Mouse (Mus musculus) embryonic facial prominence, embryonic 12.5 days (tissue): Measurements from ENCODE around the gene Nus1. TPM values are rescaled to one million over a fixed set of nuclear protein-coding genes. Genes with fewer than 3 reads are reported as not detected.
A peak's percentile ranks its signal among the peaks of the same experiment; 100 is the strongest.

Experiments
- ATAC-seq: fragments of 200-750 bp; cut with Nextera tagmentation; 2 replicates; pipeline ENCODE4 v1.8.0; 2017; ENCODE audit not compliant: insufficient number of reproducible peaks, insufficient read depth, low FRiP score, low TSS enrichment
- H3K27ac ChIP-seq: fragments of 300-500 bp; sonication (generic); 2 replicates; pipeline ENCODE4 v1.5.1; 2016; ENCODE audit warnings: mild to moderate bottlenecking
- H3K27me3 ChIP-seq: fragments of 300-500 bp; sonication (generic); 2 replicates; pipeline ENCODE4 v1.6.1; 2016; ENCODE audit warnings: mild to moderate bottlenecking, moderate library complexity
- H3K36me3 ChIP-seq: fragments of 300-500 bp; sonication (generic); 2 replicates; pipeline ENCODE4 v1.6.1; 2016; ENCODE audit warnings: mild to moderate bottlenecking
- H3K4me1 ChIP-seq: fragments of 300-500 bp; sonication (generic); 2 replicates; pipeline ENCODE4 v1.6.1; 2016
- H3K4me2 ChIP-seq: fragments of 300-500 bp; sonication (generic); replicated peaks from 2 replicates; pipeline ENCODE4 v1.6.1; 2016; ENCODE audit warnings: mild to moderate bottlenecking, moderate library complexity
- H3K4me3 ChIP-seq: fragments of 300-500 bp; sonication (generic); 2 replicates; pipeline ENCODE4 v1.5.1; 2016; ENCODE audit warnings: mild to moderate bottlenecking
- H3K9ac ChIP-seq: fragments of 300-500 bp; sonication (generic); 2 replicates; pipeline ENCODE4 v1.6.1; 2016; ENCODE audit warnings: mild to moderate bottlenecking, moderate library complexity
- H3K9me3 ChIP-seq: fragments of 300-500 bp; sonication (generic); 2 replicates; pipeline ENCODE4 v1.6.1; 2016; ENCODE audit warnings: mild to moderate bottlenecking, moderate library complexity
- WGBS: fragments of 180-500 bp; shearing (Covaris S2); methylation state at CpG from one replicate; pipeline ENCODE4 v1.1.7; 2016; 5-methylcytosine and 5-hydroxymethylcytosine counted together
- polyA plus RNA-seq: library from polyadenylated mRNA; unstranded; fragments of >200 nt; fragmentation: Nextera tagmentation; extraction: Ambion mirVana; gene quantifications from 2 replicates; pipeline ENCODE4 v1.2.1, GENCODE M21; 2016

Gene Nus1
- polyA plus RNA-seq, 1 experiment from 2014 or later = 18.5 TPM

GRCm38 (mm10) chr10:52387192-52387591, 30.2 kb upstream of the Nus1 start:
- Histone ChIP-seq H3K4me2 (no peak overlapping the region), H3K4me3 (no peak overlapping the region), H3K4me1 (no peaks in the 10 kb centered on the region), H3K36me3 (no peaks in the 10 kb centered on the region), H3K27ac (no peak overlapping the region), H3K9ac (no peak overlapping the region), H3K27me3 (no peaks in the 10 kb centered on the region), H3K9me3 (no peaks in the 10 kb centered on the region)
- no peak for ATAC-seq
- 83% methylated on average over 4 of the region's 4 CpGs for WGBS

GRCm38 (mm10) chr10:52388922-52389430, 28.4 kb upstream of the Nus1 start, which contains the start of gene Nepn:
TSS of gene Nepn (plus strand) at chr10:52388972.
- 0 out of 2 replicates have a peak, but pooled peaks have one; percentile 15 for ATAC-seq
- H3K27me3 ChIP-seq = no peaks in the 10 kb centered on the region
- no peaks in the 10 kb centered on the region for H3K36me3 ChIP-seq
- WGBS = 72% methylated on average over 5 of the region's 5 CpGs
- H3K4me3 ChIP-seq = no peak within 1 kb of the TSS
- H3K27ac ChIP-seq = no peak within 1 kb of the TSS
- H3K4me1 ChIP-seq = no peaks in the 10 kb centered on the region
- H3K9me3 ChIP-seq = no peaks in the 10 kb centered on the region
- H3K4me2 ChIP-seq = no peak within 1 kb of the TSS
- H3K9ac ChIP-seq = no peak within 1 kb of the TSS

- H3K4me2 ChIP-seq = no peak overlapping the region
- ATAC-seq = no peak
- H3K4me1 ChIP-seq = no peaks in the 10 kb centered on the region
- no peak overlapping the region for H3K9ac ChIP-seq
- no peak overlapping the region for H3K27ac ChIP-seq
- no peaks in the 10 kb centered on the region for H3K36me3 ChIP-seq
- 39% methylated on average over 3 of the region's 3 CpGs for WGBS
- H3K27me3 ChIP-seq = no peaks in the 10 kb centered on the region
- no peak overlapping the region for H3K4me3 ChIP-seq
- H3K9me3 ChIP-seq = no peaks in the 10 kb centered on the region
Observed at GRCm38 (mm10) chr10:52389438-52389837, 27.9 kb upstream of the Nus1 start.

GRCm38 (mm10) chr10:52391208-52391607, 26.1 kb upstream of the Nus1 start:
- H3K9ac ChIP-seq = no peak overlapping the region
- no peaks in the 10 kb centered on the region for H3K4me1 ChIP-seq
- H3K4me2 ChIP-seq = no peak overlapping the region
- no peak overlapping the region for H3K4me3 ChIP-seq
- no peaks in the 10 kb centered on the region for H3K27me3 ChIP-seq
- H3K27ac ChIP-seq = no peak overlapping the region
- no peaks in the 10 kb centered on the region for H3K9me3 ChIP-seq
- H3K36me3 ChIP-seq = no peaks in the 10 kb centered on the region
- ATAC-seq = no peak
- 83% methylated on average over 2 of the region's 2 CpGs for WGBS

DNA sequence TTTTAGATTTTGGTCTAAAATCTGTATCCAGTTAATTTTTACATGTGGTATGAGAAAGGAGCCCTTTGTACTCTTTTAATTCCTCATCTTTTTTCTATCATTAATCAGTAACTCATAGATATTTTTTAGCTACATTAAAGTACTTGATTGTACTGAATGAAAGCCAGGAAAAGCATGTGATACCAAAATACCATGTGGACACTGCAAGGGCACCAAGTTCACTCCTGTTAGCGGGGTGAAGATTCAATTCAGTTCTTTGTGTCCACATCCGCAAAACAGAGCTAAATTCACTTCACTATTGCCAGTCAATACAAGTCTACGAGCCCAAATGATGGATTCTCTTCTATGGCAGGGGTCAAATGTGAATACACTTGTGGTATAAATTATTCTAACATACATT, 20.7 kb upstream of the Nus1 start:
- Histone ChIP-seq H3K4me1 (no peaks in the 10 kb centered on the region), H3K27me3 (no peaks in the 10 kb centered on the region), H3K4me3 (no peak overlapping the region), H3K9ac (no peak overlapping the region), H3K27ac (no peak overlapping the region), H3K4me2 (no peak overlapping the region), H3K9me3 (no peaks in the 10 kb centered on the region), H3K36me3 (no peaks in the 10 kb centered on the region)
- WGBS = 91% methylated on average over 3 of the region's 3 CpGs
- ATAC-seq = no peak

- no peak overlapping the region for H3K9ac ChIP-seq
- no peak overlapping the region for H3K4me2 ChIP-seq
- no peaks in the 10 kb centered on the region for H3K27me3 ChIP-seq
- ATAC-seq = no peak
- no peaks in the 10 kb centered on the region for H3K9me3 ChIP-seq
- H3K36me3 ChIP-seq = no peaks in the 10 kb centered on the region
- H3K4me1 ChIP-seq = no peaks in the 10 kb centered on the region
- WGBS = 81% methylated on average over 2 of the region's 2 CpGs
- H3K27ac ChIP-seq = no peak overlapping the region
- no peak overlapping the region for H3K4me3 ChIP-seq
Observed at GRCm38 (mm10) chr10:52398715-52399114, 18.6 kb upstream of the Nus1 start.

- H3K9me3 ChIP-seq = no peaks in the 10 kb centered on the region
- H3K4me2 ChIP-seq = no peak overlapping the region
- no peaks in the 10 kb centered on the region for H3K36me3 ChIP-seq
- no peak for ATAC-seq
- H3K4me1 ChIP-seq = no peaks in the 10 kb centered on the region
- no peak overlapping the region for H3K4me3 ChIP-seq
- WGBS = 66% methylated on average over 3 of the region's 3 CpGs
- H3K9ac ChIP-seq = no peak overlapping the region
- H3K27ac ChIP-seq = no peak overlapping the region
- H3K27me3 ChIP-seq = no peaks in the 10 kb centered on the region
Observed at GRCm38 (mm10) chr10:52399722-52400121, 17.6 kb upstream of the Nus1 start.

- no peak overlapping the region for H3K27ac ChIP-seq
Observed at GRCm38 (mm10) chr10:52405160-52405559, 12.2 kb upstream of the Nus1 start.

GRCm38 (mm10) chr10:52407526-52407925, 9.8 kb upstream of the Nus1 start:
- 84% methylated on average over 2 of the region's 2 CpGs for WGBS
- ATAC-seq = no peak
- Histone ChIP-seq H3K4me2 (no peak overlapping the region), H3K36me3 (no peaks in the 10 kb centered on the region), H3K27ac (no peak overlapping the region), H3K9me3 (no peaks in the 10 kb centered on the region), H3K9ac (no peak overlapping the region), H3K4me3 (no peak overlapping the region), H3K4me1 (no peaks in the 10 kb centered on the region), H3K27me3 (no peaks in the 10 kb centered on the region)

More at GRCm38 (mm10) chr10:52405160-52405559, 12.2 kb upstream of the Nus1 start:
- no peaks in the 10 kb centered on the region for H3K27me3 ChIP-seq
- no peaks in the 10 kb centered on the region for H3K36me3 ChIP-seq
- no peaks in the 10 kb centered on the region for H3K9me3 ChIP-seq
- H3K9ac ChIP-seq = no peak overlapping the region
- no peaks in the 10 kb centered on the region for H3K4me1 ChIP-seq
- no peak overlapping the region for H3K4me2 ChIP-seq
- no peak for ATAC-seq
- 86% methylated on average over 13 of the region's 13 CpGs for WGBS
- H3K4me3 ChIP-seq = no peak overlapping the region

- Histone ChIP-seq H3K9me3 (no peaks in the 10 kb centered on the region), H3K27me3 (no peaks in the 10 kb centered on the region), H3K36me3 (no peaks in the 10 kb centered on the region), H3K4me1 (peaks cover 20% of the 10 kb centered on the region), H3K4me2 (no peak overlapping the region), H3K9ac (no peak overlapping the region), H3K4me3 (no peak overlapping the region), H3K27ac (no peak overlapping the region)
- no peak for ATAC-seq
- 88% methylated on average over 2 of the region's 2 CpGs for WGBS
Observed at GRCm38 (mm10) chr10:52415020-52415419, 2.3 kb upstream of the Nus1 start.

- Histone ChIP-seq H3K9ac (no peak overlapping the region), H3K4me2 (peak overlapping the region; percentile 64), H3K4me1 (peaks cover 22% of the 10 kb centered on the region), H3K36me3 (no peaks in the 10 kb centered on the region), H3K9me3 (no peaks in the 10 kb centered on the region), H3K27me3 (no peaks in the 10 kb centered on the region), H3K27ac (no peak overlapping the region), H3K4me3 (0 out of 2 replicates have a peak overlapping the region, but pooled peaks have one; percentile 90)
- WGBS = 33% methylated on average over 2 of the region's 2 CpGs
- no peak for ATAC-seq
Observed at GRCm38 (mm10) chr10:52416458-52416857, 889 bp upstream of the Nus1 start.

DNA sequence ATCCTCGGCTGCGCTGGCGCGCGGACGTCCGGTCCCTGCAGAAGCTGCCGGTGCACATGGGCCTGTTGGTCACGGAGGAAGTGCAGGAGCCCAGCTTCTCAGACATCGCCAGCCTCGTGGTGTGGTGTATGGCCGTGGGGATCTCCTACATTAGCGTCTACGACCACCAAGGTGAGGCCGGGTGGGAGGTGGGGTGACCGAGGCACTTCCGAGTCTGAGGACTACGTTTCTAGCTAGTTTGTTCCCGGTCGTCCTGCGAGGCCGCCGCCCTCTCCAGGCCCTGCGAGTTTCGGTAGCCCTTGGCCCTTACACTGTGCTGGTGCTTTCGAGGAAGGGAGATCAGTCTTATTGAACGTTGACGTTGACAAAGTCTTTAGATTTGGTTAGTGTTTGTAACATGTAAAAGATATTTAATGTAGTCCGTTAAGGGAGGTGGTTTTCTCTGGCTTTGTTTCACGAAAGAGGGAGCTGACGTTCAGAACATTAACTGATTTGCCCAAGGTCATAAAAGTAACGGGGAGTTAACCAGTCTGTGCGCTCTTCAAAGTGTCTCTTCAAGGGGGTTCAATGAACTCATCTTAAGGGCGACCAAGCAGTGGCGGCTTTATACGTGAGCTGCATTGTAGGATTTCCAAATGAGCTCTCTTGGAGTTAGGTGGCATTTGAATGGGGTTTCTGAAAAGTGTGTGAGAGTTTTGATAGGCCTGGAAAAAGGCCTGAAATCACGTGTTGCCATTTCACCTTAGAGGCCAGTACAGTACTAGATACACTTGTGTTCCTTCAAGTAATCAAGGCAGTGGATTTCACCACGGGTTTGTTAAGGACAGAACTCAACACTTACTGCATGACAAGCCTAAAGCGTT, 882 bp downstream of the Nus1 start:
- H3K27me3 ChIP-seq = no peaks in the 10 kb centered on the region
- WGBS = 2% methylated on average over 39 of the region's 39 CpGs

More for the DNA sequence above, 882 bp downstream of the Nus1 start:
- Histone ChIP-seq H3K9me3 (no peaks in the 10 kb centered on the region), H3K36me3 (no peaks in the 10 kb centered on the region), H3K27ac (peak overlapping the region; percentile 91), H3K4me1 (peaks cover 22% of the 10 kb centered on the region), H3K4me2 (peak overlapping the region; percentile 64), H3K4me3 (peak overlapping the region; percentile 90), H3K9ac (peak overlapping the region; percentile 91)
- peak; percentile 54 for ATAC-seq
